Mouse (Mus musculus): ENCODE results near the gene Eif3a. TPM values are rescaled to one million over a fixed set of nuclear protein-coding genes. Genes with fewer than 3 reads are reported as not detected.

The Eif3a gene
- polyA plus RNA-seq, 1 experiment from 2014 or later: 167 TPM

DNA sequence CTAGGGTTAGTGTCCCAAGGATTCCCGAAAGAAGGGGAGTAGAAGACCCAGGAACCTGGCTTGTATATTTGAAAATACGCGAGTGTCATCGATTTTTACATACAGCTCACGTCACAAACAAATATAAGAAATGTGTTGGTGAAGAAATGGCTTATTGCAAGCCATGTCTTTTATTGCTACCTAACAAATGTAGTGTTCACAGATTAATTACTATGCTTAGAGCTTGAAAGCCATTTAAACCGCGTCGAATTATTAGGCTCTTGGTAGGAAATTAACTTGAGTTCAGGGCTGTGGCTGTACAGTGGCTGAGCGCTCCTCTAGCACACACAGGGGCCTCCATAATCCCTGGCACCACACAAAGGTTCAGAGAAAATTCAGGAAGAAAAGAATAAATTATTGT lies 706 bp upstream of the Eif3a start:
- DNase-seq (ENCODE audit: low spot score): no peak
- 21% methylated on average over 9 of the region's 9 CpGs for WGBS

GRCm38 (mm10) chr19:60789919-60790506 lies 445 bp downstream of the Eif3a start:
- H3K4me1 ChIP-seq: peaks cover 31% of the 10 kb centered on the region
- no peaks in the 10 kb centered on the region for H3K27me3 ChIP-seq (replicated peaks; ENCODE audit: low read depth, poor library complexity, severe bottlenecking)
- H3K27ac ChIP-seq (replicated peaks): peak overlapping the region; percentile 99
- H3K9me3 ChIP-seq: no peaks in the 10 kb centered on the region
- under 1% methylated on average over 60 of the region's 60 CpGs for WGBS
- H3K4me3 ChIP-seq: peak overlapping the region; percentile 98
- 0 out of 2 replicates have a peak, but pooled peaks cover 3% of the 10 kb centered on the region for H3K36me3 ChIP-seq (replicated peaks)
- DNase-seq (ENCODE audit: low spot score): peak; percentile 76

More for the DNA sequence above, 706 bp upstream of the Eif3a start:
- 0 out of 2 replicates have a peak, but pooled peaks cover 3% of the 10 kb centered on the region for H3K36me3 ChIP-seq (replicated peaks)
- H3K27ac ChIP-seq (replicated peaks): peak overlapping the region; percentile 99
- H3K4me1 ChIP-seq: peaks cover 27% of the 10 kb centered on the region
- H3K4me3 ChIP-seq: peak overlapping the region; percentile 98
- no peaks in the 10 kb centered on the region for H3K27me3 ChIP-seq (replicated peaks; ENCODE audit: low read depth, poor library complexity, severe bottlenecking)
- no peaks in the 10 kb centered on the region for H3K9me3 ChIP-seq

DNA sequence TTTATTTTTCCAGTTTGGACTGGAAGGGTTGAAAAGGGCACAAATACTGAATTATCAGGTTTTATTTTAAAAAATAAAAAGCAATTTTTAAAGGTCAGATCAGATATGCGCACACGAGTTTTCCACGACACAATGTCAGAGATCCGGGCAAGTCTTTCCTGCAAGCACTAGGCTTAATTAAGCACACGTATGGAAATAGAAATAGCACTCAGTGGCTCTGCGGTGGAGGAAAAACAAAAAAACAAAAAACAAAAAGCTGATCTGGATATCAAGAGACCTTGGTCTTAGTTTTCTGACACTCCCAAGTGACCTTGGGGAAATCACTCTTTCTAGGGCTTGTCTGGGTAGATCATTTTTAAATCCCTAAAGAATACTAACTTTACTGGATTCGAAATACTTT lies 1.0 kb downstream of the Eif3a start:
- H3K27me3 ChIP-seq (replicated peaks; ENCODE audit: low read depth, poor library complexity, severe bottlenecking): no peaks in the 10 kb centered on the region
- H3K27ac ChIP-seq (replicated peaks): peak overlapping the region; percentile 99
- peak overlapping the region; percentile 98 for H3K4me3 ChIP-seq
- peaks cover 31% of the 10 kb centered on the region for H3K4me1 ChIP-seq
- WGBS: 2% methylated on average over 7 of the region's 7 CpGs
- no peaks in the 10 kb centered on the region for H3K9me3 ChIP-seq
- no peak for DNase-seq (ENCODE audit: low spot score)
- 0 out of 2 replicates have a peak, but pooled peaks cover 3% of the 10 kb centered on the region for H3K36me3 ChIP-seq (replicated peaks)

DNA sequence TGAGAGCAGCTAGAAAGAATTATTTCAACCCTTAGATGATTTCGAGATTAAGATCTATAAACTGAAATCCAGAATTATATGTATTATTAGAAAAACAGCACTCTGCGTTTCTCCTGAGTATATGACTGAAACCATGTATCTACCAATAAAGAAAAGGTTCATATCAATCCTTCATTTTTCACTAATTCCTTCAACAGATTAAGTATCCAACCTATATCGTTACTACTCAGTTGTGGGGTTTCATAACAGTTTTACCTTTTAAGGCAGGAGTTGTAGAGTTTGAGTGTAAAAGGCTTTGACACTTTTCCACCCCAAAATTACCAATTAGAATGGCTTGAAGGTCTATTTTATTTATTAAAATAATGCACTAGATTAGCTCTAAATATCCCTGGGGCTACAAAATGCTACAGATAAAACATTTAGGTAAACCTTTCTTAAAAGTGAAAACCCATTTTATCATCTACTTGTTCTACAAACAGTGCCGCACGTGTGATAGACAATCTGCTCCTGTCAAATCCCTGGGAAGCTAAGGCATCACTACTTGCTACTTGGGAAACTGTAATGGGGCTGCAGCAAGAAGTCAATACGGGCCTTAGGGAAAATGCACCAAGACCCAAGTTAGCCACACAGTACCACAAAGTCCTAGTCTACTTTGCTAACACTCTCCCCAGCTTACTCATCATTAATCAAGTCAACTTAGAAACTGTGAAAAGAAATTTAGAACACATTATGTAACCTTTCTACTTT lies 2.1 kb downstream of the Eif3a start:
- peaks cover 31% of the 10 kb centered on the region for H3K4me1 ChIP-seq
- no peaks in the 10 kb centered on the region for H3K9me3 ChIP-seq
- 57% methylated on average over 6 of the region's 6 CpGs for WGBS
- H3K27ac ChIP-seq (replicated peaks): no peak overlapping the region
- DNase-seq (ENCODE audit: low spot score): no peak
- 0 out of 2 replicates have a peak, but pooled peaks cover 11% of the 10 kb centered on the region for H3K36me3 ChIP-seq (replicated peaks)
- peak overlapping the region; percentile 98 for H3K4me3 ChIP-seq
- H3K27me3 ChIP-seq (replicated peaks; ENCODE audit: low read depth, poor library complexity, severe bottlenecking): no peaks in the 10 kb centered on the region

GRCm38 (mm10) chr19:60787465-60788150 lies 2.9 kb downstream of the Eif3a start:
- no peak for DNase-seq (ENCODE audit: low spot score)
- Histone ChIP-seq H3K27ac (replicated peaks) (no peak overlapping the region), H3K9me3 (no peaks in the 10 kb centered on the region), H3K27me3 (replicated peaks; ENCODE audit: low read depth, poor library complexity, severe bottlenecking) (no peaks in the 10 kb centered on the region), H3K4me1 (peaks cover 31% of the 10 kb centered on the region), H3K36me3 (replicated peaks) (peaks cover 15% of the 10 kb centered on the region), H3K4me3 (peak overlapping the region; percentile 98)
- WGBS: 75% methylated on average over 2 of the region's 2 CpGs

- H3K9me3 ChIP-seq: no peaks in the 10 kb centered on the region
- no peak overlapping the region for H3K27ac ChIP-seq (replicated peaks)
- H3K27me3 ChIP-seq (replicated peaks; ENCODE audit: low read depth, poor library complexity, severe bottlenecking): no peaks in the 10 kb centered on the region
- WGBS: 73% methylated on average over 1 of the region's 1 CpGs
- no peak overlapping the region for H3K4me3 ChIP-seq
- H3K4me1 ChIP-seq: peaks cover 27% of the 10 kb centered on the region
- peaks cover 42% of the 10 kb centered on the region for H3K36me3 ChIP-seq (replicated peaks)
- no peak for DNase-seq (ENCODE audit: low spot score)
These were observed 5.7 kb downstream of the Eif3a start for GRCm38 (mm10) chr19:60784712-60785111.

DNA sequence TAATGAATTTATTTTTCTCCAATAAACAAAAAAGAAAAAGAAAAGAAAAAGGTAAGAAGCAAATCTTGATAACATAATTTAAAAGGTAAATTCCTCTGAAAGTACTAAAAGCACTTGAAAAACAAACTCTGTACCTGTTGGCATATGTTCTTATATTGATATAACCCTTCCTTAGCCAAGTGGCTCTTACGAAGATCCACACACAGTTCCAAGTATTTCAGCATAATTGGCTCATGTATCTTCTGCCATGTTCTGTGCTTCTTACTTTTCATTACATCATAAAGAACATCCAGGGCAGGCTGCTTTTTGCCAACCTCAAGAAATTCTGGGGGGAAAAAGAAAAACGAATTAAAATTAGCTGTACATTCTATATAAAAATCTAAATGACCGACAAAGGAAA lies 8.4 kb downstream of the Eif3a start:
- 92% methylated on average over 3 of the region's 3 CpGs for WGBS
- no peak for DNase-seq (ENCODE audit: low spot score)
- no peaks in the 10 kb centered on the region for H3K27me3 ChIP-seq (replicated peaks; ENCODE audit: low read depth, poor library complexity, severe bottlenecking)
- peaks cover 11% of the 10 kb centered on the region for H3K4me1 ChIP-seq
- H3K27ac ChIP-seq (replicated peaks): no peak overlapping the region
- no peaks in the 10 kb centered on the region for H3K9me3 ChIP-seq
- peaks cover 68% of the 10 kb centered on the region for H3K36me3 ChIP-seq (replicated peaks)
- no peak overlapping the region for H3K4me3 ChIP-seq

- DNase-seq (ENCODE audit: low spot score): no peak
- Histone ChIP-seq H3K36me3 (replicated peaks) (peaks cover 100% of the 10 kb centered on the region), H3K4me1 (no peaks in the 10 kb centered on the region), H3K9me3 (no peaks in the 10 kb centered on the region), H3K27me3 (replicated peaks; ENCODE audit: low read depth, poor library complexity, severe bottlenecking) (no peaks in the 10 kb centered on the region), H3K4me3 (no peak overlapping the region), H3K27ac (replicated peaks) (no peak overlapping the region)
- WGBS: 94% methylated on average over 6 of the region's 6 CpGs
These were observed 17.1 kb downstream of the Eif3a start for GRCm38 (mm10) chr19:60773366-60773765.

- DNase-seq (ENCODE audit: low spot score): no peak
- H3K4me1 ChIP-seq: peaks cover 22% of the 10 kb centered on the region
- H3K4me3 ChIP-seq: no peak overlapping the region
- no peak overlapping the region for H3K27ac ChIP-seq (replicated peaks)
- H3K36me3 ChIP-seq (replicated peaks): peaks cover 49% of the 10 kb centered on the region
- no peaks in the 10 kb centered on the region for H3K9me3 ChIP-seq
- peaks cover 30% of the 10 kb centered on the region for H3K27me3 ChIP-seq (replicated peaks; ENCODE audit: low read depth, poor library complexity, severe bottlenecking)
- WGBS: 77% methylated on average over 4 of the region's 4 CpGs
These were observed 31.3 kb downstream of the Eif3a start for GRCm38 (mm10) chr19:60758896-60759835.

DNA sequence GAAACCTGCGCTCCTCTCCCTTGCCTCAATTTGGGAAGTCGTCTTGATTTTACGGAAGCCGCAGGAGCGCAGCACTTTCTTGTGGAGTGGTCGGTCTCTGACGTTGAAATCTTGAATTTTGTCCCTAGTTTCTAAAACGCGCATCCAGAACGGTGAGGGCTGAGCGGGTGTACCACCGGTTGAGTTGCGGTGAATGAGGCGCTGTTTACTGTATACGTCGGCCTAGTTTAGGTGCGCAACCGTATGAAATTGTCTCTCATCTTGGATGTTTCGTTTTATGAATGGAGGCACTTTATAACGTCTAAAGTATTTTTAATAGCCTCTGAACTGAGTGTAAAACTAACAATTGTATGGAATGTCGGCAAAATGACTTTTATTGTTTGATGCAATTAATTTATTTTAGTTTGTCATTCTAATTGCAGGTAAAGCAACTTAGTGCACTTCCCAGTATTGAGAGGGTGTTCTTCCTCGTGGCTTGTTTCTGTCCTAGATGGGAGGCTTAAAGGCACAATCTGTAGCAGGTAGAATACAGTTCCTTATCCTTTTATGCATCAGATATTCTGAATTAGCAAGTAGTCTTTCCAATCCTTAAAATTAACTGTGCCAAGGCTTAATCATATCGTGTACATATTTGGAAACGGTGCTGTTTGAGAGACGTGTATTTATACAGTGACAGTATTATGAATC lies 33.2 kb downstream of the Eif3a start:
- Histone ChIP-seq H3K27me3 (replicated peaks; ENCODE audit: low read depth, poor library complexity, severe bottlenecking) (peaks cover 35% of the 10 kb centered on the region), H3K4me3 (peak overlapping the region; percentile 88), H3K36me3 (replicated peaks) (peaks cover 30% of the 10 kb centered on the region), H3K27ac (replicated peaks) (no peak overlapping the region), H3K9me3 (no peaks in the 10 kb centered on the region), H3K4me1 (peaks cover 22% of the 10 kb centered on the region)
- 7% methylated on average over 25 of the region's 25 CpGs for WGBS
- no peak for DNase-seq (ENCODE audit: low spot score)

DNA sequence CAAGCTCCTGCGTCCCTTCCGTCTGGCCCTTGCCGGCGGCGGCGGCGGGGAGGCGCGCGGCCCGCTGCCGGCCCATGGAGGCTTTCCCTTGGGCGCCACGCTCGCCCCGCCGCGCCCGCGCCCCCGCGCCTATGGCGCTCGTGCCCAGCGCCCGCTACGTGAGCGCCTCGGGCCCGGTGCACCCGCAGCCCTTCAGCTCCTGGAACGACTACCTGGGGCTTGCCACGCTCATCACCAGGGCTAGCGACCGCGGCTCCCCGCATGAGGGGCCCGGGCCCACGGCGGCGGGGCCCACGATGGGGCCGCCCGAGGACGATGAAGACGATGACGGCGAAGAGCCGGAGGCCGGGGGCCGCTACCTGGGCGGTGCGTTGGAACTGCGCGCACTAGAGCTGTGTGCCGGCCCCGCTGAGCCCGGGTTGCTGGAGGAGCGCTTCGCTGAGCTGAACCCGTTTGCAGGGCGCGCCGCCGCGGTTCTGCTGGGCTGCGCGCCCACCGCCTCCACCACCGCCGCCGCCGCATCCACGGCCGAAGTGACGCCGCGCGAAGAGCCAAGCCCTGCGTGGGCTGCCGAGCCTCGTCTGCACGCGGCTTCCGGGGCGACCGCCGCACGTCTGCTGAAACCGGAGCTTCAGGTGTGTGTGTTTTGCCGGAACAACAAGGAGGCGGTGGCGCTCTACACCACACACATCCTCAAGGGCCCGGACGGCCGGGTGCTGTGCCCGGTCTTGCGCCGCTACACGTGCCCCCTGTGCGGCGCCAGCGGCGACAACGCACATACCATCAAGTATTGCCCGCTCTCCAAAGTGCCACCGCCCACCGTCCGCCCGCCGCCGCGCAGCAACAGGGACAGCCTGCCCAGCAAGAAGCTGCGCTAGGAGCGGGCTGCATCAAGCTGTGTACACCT lies 34.0 kb downstream of the Eif3a start:
- peaks cover 24% of the 10 kb centered on the region for H3K36me3 ChIP-seq (replicated peaks)
- peak overlapping the region; percentile 88 for H3K4me3 ChIP-seq
- H3K27ac ChIP-seq (replicated peaks): peak overlapping the region; percentile 75
- H3K9me3 ChIP-seq: no peaks in the 10 kb centered on the region
- H3K4me1 ChIP-seq: peaks cover 22% of the 10 kb centered on the region
- peak; percentile 68 for DNase-seq (ENCODE audit: low spot score)
- under 1% methylated on average over 115 of the region's 115 CpGs for WGBS
- peaks cover 35% of the 10 kb centered on the region for H3K27me3 ChIP-seq (replicated peaks; ENCODE audit: low read depth, poor library complexity, severe bottlenecking)
